ENCODE assay signal across 9 mouse cellular contexts in genomic region chr8:70752000-70752764, GRCm38 (mm10). TPM values are rescaled to one million over a fixed set of nuclear protein-coding genes. Genes with fewer than 3 reads are reported as not detected.
A peak's percentile ranks its signal among the peaks of the same experiment; 100 is the strongest.
DNase-seq lines count a peak whose midpoint lies in the region; ATAC-seq and TF ChIP-seq lines count a peak whose summit lies in the region.
"Had no signal": no experiment of that assay in that cellular context is flagged by ENCODE, and none has a peak within 500 bp of the region (broad histone marks: within the 10 kb centered on the region; RNA-seq: fewer than 3 reads in every experiment).

No protein-coding gene starts in this region.

- in situ Hi-C loops in ES-E14 (cut with MboI; ENCODE audit: low sequenced_read_pairs in 2 of 2, unreplicated experiment in 2 of 2) = loop anchor here in 1 of 2 experiments (5.0 kb wide), 1 partner anchor 35 kb away; the partner anchor contains the start of gene Gm3336

- 27% methylated on average over 11 of the region's 11 CpGs for WGBS in kidney, embryonic 16.5 days
- 19% methylated on average over 11 of the region's 11 CpGs for WGBS in liver, embryonic 15.5 days (ENCODE audit: insufficient replicate concordance)

- no peaks in the 10 kb centered on the region for H3K9me3 ChIP-seq in ES-E14 (ENCODE audit: control insufficient read depth, insufficient read depth, low read depth, low read length)
- no peaks in the 10 kb centered on the region for H3K9me3 ChIP-seq in kidney, embryonic 16.5 days (ENCODE audit: low read length)
- H3K9me3 ChIP-seq in liver, embryonic 15.5 days (replicated peaks) = no peaks in the 10 kb centered on the region
- H3K9me3 ChIP-seq: hindbrain, embryonic 15.5 days had no signal

- DNase-seq in 416B (ENCODE audit: low read depth) (peak; percentile 81), ES-E14 (ENCODE audit: low read depth, low spot score) (peak; percentile 72)
- peak; percentile 79 to 80 for DNase-seq in cerebellum, postnatal 36 days
- DNase-seq in heart, adult 9 months (ENCODE audit: low spot score in 2 of 2) = peak; percentile 92 to 95
- DNase-seq in right cerebral cortex, postnatal 4 days = peak; percentile 88

- peak overlapping the region; percentile 51; the same call in 1 of the 2 replicates for H3K4me2 ChIP-seq in kidney, embryonic 16.5 days (replicated peaks; ENCODE audit: low read depth, low read length)
- peak overlapping the region; percentile 90; the same call in 1 of the 2 replicates for H3K4me2 ChIP-seq in liver, embryonic 15.5 days

- ATAC-seq in kidney, embryonic 16.5 days (ENCODE audit: low FRiP score, low TSS enrichment) = no peak
- no peak for ATAC-seq in liver, embryonic 15.5 days (ENCODE audit: insufficient read depth)
- ATAC-seq in granulocyte monocyte progenitor cell, adult 5-6 weeks (replicated peaks; ENCODE audit: poor library complexity, severe bottlenecking) = no peak

- H3K27me3 ChIP-seq in kidney, embryonic 16.5 days (ENCODE audit: insufficient read depth, low read length) = peaks cover 12% of the 10 kb centered on the region
- H3K27me3 ChIP-seq in liver, embryonic 15.5 days = peaks cover 28% of the 10 kb centered on the region

- peaks cover 2 to 14% of the 10 kb centered on the region in 2 experiments; a peak in 2 of 4 replicates for H3K4me1 ChIP-seq in ES-E14 (ENCODE audit: control insufficient read depth in 2 of 2, insufficient read depth in 2 of 2, low read length in 2 of 2, poor library complexity in 1 of 2)
- peaks cover 34% of the 10 kb centered on the region for H3K4me1 ChIP-seq in kidney, embryonic 16.5 days (ENCODE audit: insufficient read depth, low read length)
- H3K4me1 ChIP-seq in liver, embryonic 15.5 days (replicated peaks) = peaks cover 38% of the 10 kb centered on the region

- no peak overlapping the region for H3K27ac ChIP-seq in ES-E14 (ENCODE audit: insufficient read depth, low read depth, low read length, poor library complexity, severe bottlenecking)
- peak overlapping the region; percentile 89 for H3K27ac ChIP-seq in kidney, embryonic 16.5 days (ENCODE audit: low read length)
- peak overlapping the region; percentile 57; the same call in 1 of the 2 replicates for H3K27ac ChIP-seq in liver, embryonic 15.5 days (replicated peaks)
- H3K27ac ChIP-seq: hindbrain, embryonic 15.5 days had no signal

- H3K9ac ChIP-seq in ES-E14 (ENCODE audit: insufficient read depth, low read depth, low read length, poor library complexity, severe bottlenecking) = no peak overlapping the region
- peak overlapping the region; percentile 31; the same call in 1 of the 2 replicates for H3K9ac ChIP-seq in kidney, embryonic 16.5 days (replicated peaks; ENCODE audit: low read length)
- H3K9ac ChIP-seq in liver, embryonic 15.5 days = no peak overlapping the region
- H3K9ac ChIP-seq: hindbrain, embryonic 15.5 days had no signal

- H3K36me3 ChIP-seq in ES-E14 (ENCODE audit: control insufficient read depth, insufficient read depth, low read length, poor library complexity, severe bottlenecking) = no peaks in the 10 kb centered on the region
- peaks cover 10% of the 10 kb centered on the region; the same call in 1 of the 2 replicates for H3K36me3 ChIP-seq in kidney, embryonic 16.5 days (ENCODE audit: insufficient read depth, low read length)
- peaks cover 10% of the 10 kb centered on the region for H3K36me3 ChIP-seq in liver, embryonic 15.5 days (replicated peaks)

- H3K4me3 ChIP-seq in ES-E14 (ENCODE audit: insufficient read depth in 1 of 2, low read depth in 1 of 2, low read length in 2 of 2, poor library complexity in 1 of 2, severe bottlenecking in 1 of 2) = no peak overlapping the region
- no peak overlapping the region for H3K4me3 ChIP-seq in kidney, embryonic 16.5 days (ENCODE audit: low read length)
- H3K4me3 ChIP-seq in liver, embryonic 15.5 days (replicated peaks) = no peak overlapping the region
- H3K4me3 ChIP-seq: hindbrain, embryonic 15.5 days had no signal

TF ChIP-seq in ES-E14, 5 proteins besides CTCF, POLR2A, EP300 and RAD21:
- no peak for TF ChIP-seq ZC3H11A (IDR thresholded peaks at IDR 0.05; ENCODE audit: borderline replicate concordance, low read depth, low read length)
- no peak for TF ChIP-seq CHD2 (IDR thresholded peaks at IDR 0.05; ENCODE audit: low read depth, low read length)
- TF ChIP-seq HCFC1 (IDR thresholded peaks at IDR 0.05; ENCODE audit: borderline replicate concordance, insufficient read depth, low read length) = no peak
- no peak for TF ChIP-seq MAFK (IDR thresholded peaks at IDR 0.05; ENCODE audit: insufficient read depth, low read depth, low read length)
- no peak for TF ChIP-seq ZNF384 (IDR thresholded peaks at IDR 0.05; ENCODE audit: low read depth, low read length)

RNA-seq across cellular contexts. Expression of gene Rab3a, which starts 2.3 kb away (rescaled TPM):
- total RNA-seq in ES-E14 (2012; rRNA removed) = 4.3 and 5.2 TPM in 2 replicates
- 20.9 and 22.0 TPM in 2 replicates for polyA plus RNA-seq in kidney, embryonic 16.5 days (2015; fragmentation: Nextera tagmentation; extraction: Ambion mirVana)
- polyA plus RNA-seq in liver, embryonic 15.5 days (2015; fragmentation: Nextera tagmentation; extraction: Ambion mirVana) = 2.7 and 3.5 TPM in 2 replicates
- 5.5 and 10.8 TPM in 2 replicates for total RNA-seq in granulocyte monocyte progenitor cell, adult 5-6 weeks (2014; fragmentation: Nextera tagmentation)
- total RNA-seq in granulocyte monocyte progenitor cell, adult 5-6 weeks (2017) = 0.34 and 1.6 TPM in 2 replicates

RNA-seq across cellular contexts. Expression of gene Mpv17l2, which starts 8.6 kb away (rescaled TPM):
- 49.9 and 58.2 TPM in 2 replicates for total RNA-seq in ES-E14 (2012; rRNA removed)
- polyA plus RNA-seq in kidney, embryonic 16.5 days (2015; fragmentation: Nextera tagmentation; extraction: Ambion mirVana) = 57.0 and 60.4 TPM in 2 replicates
- polyA plus RNA-seq in liver, embryonic 15.5 days (2015; fragmentation: Nextera tagmentation; extraction: Ambion mirVana) = 34.7 and 37.8 TPM in 2 replicates
- 28.6 and 41.1 TPM in 2 replicates for total RNA-seq in granulocyte monocyte progenitor cell, adult 5-6 weeks (2014; fragmentation: Nextera tagmentation)
- total RNA-seq in granulocyte monocyte progenitor cell, adult 5-6 weeks (2017) = 9.0 and 9.3 TPM in 2 replicates

RNA-seq across cellular contexts. Expression of gene Pik3r2, which starts 24.3 kb away (rescaled TPM):
- total RNA-seq in ES-E14 (2012; rRNA removed) = 52.7 and 71.0 TPM in 2 replicates
- 72.8 and 77.3 TPM in 2 replicates for polyA plus RNA-seq in kidney, embryonic 16.5 days (2015; fragmentation: Nextera tagmentation; extraction: Ambion mirVana)
- 14.7 and 16.5 TPM in 2 replicates for polyA plus RNA-seq in liver, embryonic 15.5 days (2015; fragmentation: Nextera tagmentation; extraction: Ambion mirVana)
- 6.6 and 14.0 TPM in 2 replicates for total RNA-seq in granulocyte monocyte progenitor cell, adult 5-6 weeks (2014; fragmentation: Nextera tagmentation)
- 12.1 and 16.6 TPM in 2 replicates for total RNA-seq in granulocyte monocyte progenitor cell, adult 5-6 weeks (2017)

RNA-seq across cellular contexts. Expression of gene Pde4c, which starts 28.7 kb away (rescaled TPM):
- 1.6 and 4.5 TPM in 2 replicates for total RNA-seq in ES-E14 (2012; rRNA removed)
- 8.8 and 11.6 TPM in 2 replicates for polyA plus RNA-seq in kidney, embryonic 16.5 days (2015; fragmentation: Nextera tagmentation; extraction: Ambion mirVana)
- 1.4 and 1.9 TPM in 2 replicates for polyA plus RNA-seq in liver, embryonic 15.5 days (2015; fragmentation: Nextera tagmentation; extraction: Ambion mirVana)
- not detected in 2 replicates for total RNA-seq in granulocyte monocyte progenitor cell, adult 5-6 weeks (2014; fragmentation: Nextera tagmentation)
- not detected in 2 replicates for total RNA-seq in granulocyte monocyte progenitor cell, adult 5-6 weeks (2017)

RNA-seq across cellular contexts. Expression of gene Gm3336, which starts 33.8 kb away (rescaled TPM):
- total RNA-seq in ES-E14 (2012; rRNA removed) = 1.8 and 3.9 TPM in 2 replicates
- 0.52 and 0.76 TPM in 2 replicates for polyA plus RNA-seq in kidney, embryonic 16.5 days (2015; fragmentation: Nextera tagmentation; extraction: Ambion mirVana)
- polyA plus RNA-seq in liver, embryonic 15.5 days (2015; fragmentation: Nextera tagmentation; extraction: Ambion mirVana) = 0.13 and 0.35 TPM in 2 replicates
- not detected in 2 replicates for total RNA-seq in granulocyte monocyte progenitor cell, adult 5-6 weeks (2014; fragmentation: Nextera tagmentation)
- total RNA-seq in granulocyte monocyte progenitor cell, adult 5-6 weeks (2017) = not detected in 2 replicates
- polyA plus RNA-seq: hindbrain, embryonic 15.5 days had no signal
